Mouse (Mus musculus) right cerebral cortex, postnatal 10 days (tissue): Measurements from ENCODE around the gene 1700020A23Rik.

Experiments used
- DNase-seq, 2 experiments: peaks; one replicate each; pipeline ENCODE4 v3.0.0; 2021; ENCODE audit warnings: low spot score in 2 of 2

Gene 1700020A23Rik

DNA sequence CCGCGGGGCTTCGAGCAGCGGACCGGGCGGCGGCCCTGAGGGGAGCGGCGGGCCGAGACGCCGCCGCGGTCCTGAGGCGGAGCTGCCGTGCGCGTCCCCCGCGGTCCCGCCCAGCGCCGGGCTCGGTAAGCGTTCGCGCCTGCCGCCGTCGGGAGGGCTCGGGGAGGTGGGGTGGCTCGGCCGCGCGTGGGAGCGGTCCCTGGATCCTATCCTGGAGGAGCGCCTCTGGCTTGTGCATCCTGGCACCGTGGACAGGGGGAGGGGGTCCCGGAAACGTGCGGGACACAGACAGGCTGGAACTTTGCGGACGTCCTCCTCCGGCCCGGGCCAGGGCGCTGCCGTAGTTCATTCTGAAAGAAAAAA lies 45.4 kb downstream of the 1700020A23Rik start:
- DNase-seq, result peak; percentile 78 to 80

DNA sequence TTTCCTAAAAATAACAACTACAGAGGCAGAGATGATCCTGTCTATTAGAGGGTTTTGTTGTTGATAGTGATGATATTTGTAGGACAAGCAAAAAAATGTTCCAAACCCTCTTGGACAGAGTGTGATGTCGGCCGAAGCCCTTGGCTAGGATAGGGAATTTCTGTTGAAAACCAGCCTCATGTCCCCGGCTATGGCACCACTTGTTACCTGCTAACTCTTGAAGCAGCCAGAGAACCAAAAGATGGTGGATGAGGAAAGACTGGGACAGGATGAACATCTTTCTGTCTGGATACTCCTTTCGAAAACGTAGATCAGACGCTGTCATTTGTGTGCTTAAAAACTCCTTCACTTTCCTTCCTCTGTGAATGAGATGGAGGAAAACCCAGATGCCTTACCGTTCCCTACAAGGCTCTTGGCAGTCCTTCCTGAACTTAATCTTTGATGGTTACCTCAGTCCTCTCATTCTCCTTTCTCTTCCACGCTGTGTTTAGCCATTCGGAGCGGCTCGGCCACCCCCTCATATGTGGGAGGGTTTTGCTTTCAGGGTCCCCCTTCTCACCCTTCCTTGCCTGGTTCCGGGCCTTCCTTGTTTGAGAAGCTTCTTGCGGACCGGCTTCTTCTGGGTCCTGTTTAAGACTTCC lies 46.1 kb downstream of the 1700020A23Rik start:
- DNase-seq, result no peak

DNA sequence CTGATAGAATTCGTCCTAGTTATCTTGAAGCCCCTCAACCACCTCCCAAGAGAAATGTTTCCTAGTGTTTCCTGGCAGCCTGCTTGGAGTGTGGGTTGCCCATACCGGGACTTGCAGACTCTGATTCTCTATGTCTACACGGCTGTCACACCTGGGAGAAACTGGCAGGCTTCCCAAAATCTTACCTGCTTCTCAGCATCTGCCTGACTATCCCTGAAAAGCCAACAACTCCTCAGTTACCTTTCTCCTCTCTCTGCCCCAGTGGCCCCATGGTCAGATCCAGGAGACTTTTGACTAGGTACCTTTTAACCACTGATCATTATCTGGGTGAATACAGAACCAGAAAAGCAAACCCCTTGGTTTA lies 46.6 kb downstream of the 1700020A23Rik start:
- peak; percentile 47 to 62 for DNase-seq

DNA sequence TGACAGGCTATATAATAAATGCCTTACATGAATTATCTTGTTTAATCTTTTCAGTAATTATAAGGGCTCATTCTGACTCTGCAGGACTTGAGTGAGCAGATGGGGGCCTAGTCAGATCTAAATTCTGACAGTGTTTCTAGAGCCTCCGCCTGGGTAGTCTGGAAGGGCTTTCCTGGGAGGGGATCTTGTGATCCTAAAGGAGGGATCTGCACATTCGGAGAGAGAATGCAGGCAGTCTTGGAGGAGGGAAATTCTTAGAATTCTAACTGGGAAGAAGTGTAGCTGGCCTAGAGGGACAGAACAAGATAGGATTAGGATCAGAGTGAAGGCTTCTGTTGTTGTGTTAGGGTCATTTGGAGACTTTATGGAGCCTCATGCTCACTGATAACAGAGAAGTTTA lies 47.2 kb downstream of the 1700020A23Rik start:
- DNase-seq, result no peak

DNA sequence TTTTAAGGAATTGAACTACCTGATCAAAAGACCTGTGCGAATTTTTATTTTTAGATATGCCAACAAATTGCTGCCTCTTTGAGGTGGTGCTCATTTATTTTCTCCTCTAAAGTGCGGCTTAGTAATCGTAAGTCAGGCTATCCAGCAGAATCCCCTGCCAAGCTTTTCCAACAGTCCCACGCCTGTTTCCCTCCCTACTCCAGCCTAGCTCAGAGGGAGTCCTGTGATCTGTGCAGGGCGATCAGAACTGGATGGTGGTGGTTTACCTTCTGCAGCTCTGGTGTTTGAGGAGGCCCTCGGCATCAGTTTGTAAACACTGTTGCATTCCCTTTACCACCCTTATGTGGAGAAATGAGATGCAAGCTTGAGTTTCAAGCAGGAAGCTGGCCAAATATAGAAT lies 48.4 kb downstream of the 1700020A23Rik start:
- no peak for DNase-seq

DNA sequence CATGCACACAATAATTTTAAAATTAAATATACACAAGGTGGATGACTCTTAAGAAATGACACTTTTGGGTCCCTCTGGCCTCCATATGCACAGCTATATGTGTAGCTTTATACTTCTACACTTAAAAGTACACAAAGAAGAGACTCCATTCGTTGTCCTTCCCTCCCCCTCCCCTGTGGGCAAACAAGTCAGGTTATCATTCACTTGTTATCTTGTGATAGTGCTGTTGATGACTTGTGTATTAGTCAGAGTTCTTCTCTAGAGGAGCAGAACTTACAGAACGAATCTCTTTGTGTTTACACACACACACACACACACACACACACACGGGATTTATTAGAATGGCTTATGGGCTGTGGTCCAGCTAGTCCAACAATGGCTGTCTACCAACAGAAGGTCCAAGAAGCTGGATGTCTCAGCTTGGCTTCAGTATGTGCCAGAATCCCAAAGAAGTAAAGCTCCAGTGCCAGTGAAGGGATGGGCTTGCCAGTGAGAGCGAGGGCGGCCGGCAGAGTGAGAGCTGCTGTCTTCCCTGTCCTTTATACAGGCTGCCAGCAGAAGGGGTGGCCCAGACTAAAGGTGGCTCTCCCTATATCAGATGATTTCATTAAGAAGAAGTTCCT lies 49.8 kb downstream of the 1700020A23Rik start:
- peak; percentile 70 to 74 for DNase-seq
